Mouse (Mus musculus): Measurements from ENCODE around the gene Rpl13. TPM values are rescaled to one million over a fixed set of nuclear protein-coding genes. Genes with fewer than 3 reads are reported as not detected.
A peak's percentile ranks its signal among the peaks of the same experiment; 100 is the strongest.

The Rpl13 gene
- polyA plus RNA-seq, 1 experiment from 2014 or later = 1,331 TPM

- 81% methylated on average over 11 of the region's 11 CpGs for WGBS (ENCODE audit: insufficient replicate concordance)
- no peak overlapping the region for H3K4me3 ChIP-seq (ENCODE audit: low read depth, low read length)
- no peak overlapping the region for H3K27ac ChIP-seq (ENCODE audit: low read depth, low read length)
- H3K36me3 ChIP-seq (ENCODE audit: control insufficient read depth, insufficient read depth, low read length) = no peaks in the 10 kb centered on the region
- H3K27me3 ChIP-seq (ENCODE audit: control insufficient read depth, insufficient read depth, low read length) = 0 out of 2 replicates have a peak, but pooled peaks cover 2% of the 10 kb centered on the region
- ATAC-seq (replicated peaks; ENCODE audit: insufficient number of reproducible peaks, low FRiP score, low TSS enrichment) = no peak
- H3K9ac ChIP-seq (ENCODE audit: low read depth, low read length) = no peak overlapping the region
- peaks cover 3% of the 10 kb centered on the region; the same call in 1 of the 2 replicates for H3K9me3 ChIP-seq (replicated peaks; ENCODE audit: control insufficient read depth, low read length)
- no peak overlapping the region for H3K4me2 ChIP-seq
- peaks cover 18% of the 10 kb centered on the region for H3K4me1 ChIP-seq (ENCODE audit: control insufficient read depth, insufficient read depth, low read length)
Observed at GRCm38 (mm10) chr8:123134149-123134713, 32.1 kb downstream of the Rpl13 start.

GRCm38 (mm10) chr8:123135406-123135805, 33.3 kb downstream of the Rpl13 start:
- Histone ChIP-seq H3K9me3 (replicated peaks; ENCODE audit: control insufficient read depth, low read length) (peaks cover 3% of the 10 kb centered on the region; the same call in 1 of the 2 replicates), H3K4me3 (ENCODE audit: low read depth, low read length) (no peak overlapping the region), H3K4me2 (no peak overlapping the region), H3K27me3 (ENCODE audit: control insufficient read depth, insufficient read depth, low read length) (no peaks in the 10 kb centered on the region), H3K27ac (ENCODE audit: low read depth, low read length) (no peak overlapping the region), H3K36me3 (ENCODE audit: control insufficient read depth, insufficient read depth, low read length) (no peaks in the 10 kb centered on the region), H3K4me1 (ENCODE audit: control insufficient read depth, insufficient read depth, low read length) (peaks cover 18% of the 10 kb centered on the region), H3K9ac (ENCODE audit: low read depth, low read length) (no peak overlapping the region)
- WGBS (ENCODE audit: insufficient replicate concordance) = 33% methylated on average over 7 of the region's 7 CpGs
- ATAC-seq (replicated peaks; ENCODE audit: insufficient number of reproducible peaks, low FRiP score, low TSS enrichment) = no peak

GRCm38 (mm10) chr8:123135806-123136205, 33.7 kb downstream of the Rpl13 start:
- no peaks in the 10 kb centered on the region for H3K36me3 ChIP-seq (ENCODE audit: control insufficient read depth, insufficient read depth, low read length)
- no peak overlapping the region for H3K9ac ChIP-seq (ENCODE audit: low read depth, low read length)
- no peaks in the 10 kb centered on the region for H3K27me3 ChIP-seq (ENCODE audit: control insufficient read depth, insufficient read depth, low read length)
- H3K4me3 ChIP-seq (ENCODE audit: low read depth, low read length) = no peak overlapping the region
- peaks cover 3% of the 10 kb centered on the region; the same call in 1 of the 2 replicates for H3K9me3 ChIP-seq (replicated peaks; ENCODE audit: control insufficient read depth, low read length)
- WGBS (ENCODE audit: insufficient replicate concordance) = 47% methylated on average over 9 of the region's 9 CpGs
- H3K27ac ChIP-seq (ENCODE audit: low read depth, low read length) = no peak overlapping the region
- peaks cover 18% of the 10 kb centered on the region for H3K4me1 ChIP-seq (ENCODE audit: control insufficient read depth, insufficient read depth, low read length)
- H3K4me2 ChIP-seq = no peak overlapping the region
- ATAC-seq (replicated peaks; ENCODE audit: insufficient number of reproducible peaks, low FRiP score, low TSS enrichment) = no peak

- Histone ChIP-seq H3K9me3 (replicated peaks; ENCODE audit: control insufficient read depth, low read length) (peaks cover 3% of the 10 kb centered on the region; the same call in 1 of the 2 replicates), H3K4me1 (ENCODE audit: control insufficient read depth, insufficient read depth, low read length) (peaks cover 18% of the 10 kb centered on the region), H3K4me2 (no peak overlapping the region), H3K27ac (ENCODE audit: low read depth, low read length) (no peak overlapping the region), H3K9ac (ENCODE audit: low read depth, low read length) (no peak overlapping the region), H3K27me3 (ENCODE audit: control insufficient read depth, insufficient read depth, low read length) (no peaks in the 10 kb centered on the region), H3K36me3 (ENCODE audit: control insufficient read depth, insufficient read depth, low read length) (no peaks in the 10 kb centered on the region), H3K4me3 (ENCODE audit: low read depth, low read length) (no peak overlapping the region)
- WGBS (ENCODE audit: insufficient replicate concordance) = 75% methylated on average over 9 of the region's 9 CpGs
- no peak for ATAC-seq (replicated peaks; ENCODE audit: insufficient number of reproducible peaks, low FRiP score, low TSS enrichment)
Observed at GRCm38 (mm10) chr8:123136287-123136686, 34.1 kb downstream of the Rpl13 start.

- ATAC-seq (replicated peaks; ENCODE audit: insufficient number of reproducible peaks, low FRiP score, low TSS enrichment) = peak; percentile 79
- H3K4me2 ChIP-seq = no peak overlapping the region
- 4% methylated on average over 2 of the region's 2 CpGs for WGBS (ENCODE audit: insufficient replicate concordance)
- H3K36me3 ChIP-seq (ENCODE audit: control insufficient read depth, insufficient read depth, low read length) = no peaks in the 10 kb centered on the region
- no peak overlapping the region for H3K9ac ChIP-seq (ENCODE audit: low read depth, low read length)
- H3K4me1 ChIP-seq (ENCODE audit: control insufficient read depth, insufficient read depth, low read length) = peaks cover 18% of the 10 kb centered on the region
- H3K4me3 ChIP-seq (ENCODE audit: low read depth, low read length) = no peak overlapping the region
- peaks cover 3% of the 10 kb centered on the region; the same call in 1 of the 2 replicates for H3K9me3 ChIP-seq (replicated peaks; ENCODE audit: control insufficient read depth, low read length)
- no peaks in the 10 kb centered on the region for H3K27me3 ChIP-seq (ENCODE audit: control insufficient read depth, insufficient read depth, low read length)
- peak overlapping the region; percentile 46; the same call in 1 of the 2 replicates for H3K27ac ChIP-seq (ENCODE audit: low read depth, low read length)
Observed at GRCm38 (mm10) chr8:123137645-123138077, 35.5 kb downstream of the Rpl13 start.

- Histone ChIP-seq H3K27me3 (ENCODE audit: control insufficient read depth, insufficient read depth, low read length) (no peaks in the 10 kb centered on the region), H3K4me1 (ENCODE audit: control insufficient read depth, insufficient read depth, low read length) (peaks cover 18% of the 10 kb centered on the region), H3K27ac (ENCODE audit: low read depth, low read length) (no peak overlapping the region), H3K36me3 (ENCODE audit: control insufficient read depth, insufficient read depth, low read length) (no peaks in the 10 kb centered on the region), H3K4me2 (no peak overlapping the region), H3K9me3 (replicated peaks; ENCODE audit: control insufficient read depth, low read length) (no peaks in the 10 kb centered on the region), H3K4me3 (ENCODE audit: low read depth, low read length) (no peak overlapping the region), H3K9ac (ENCODE audit: low read depth, low read length) (no peak overlapping the region)
- ATAC-seq (replicated peaks; ENCODE audit: insufficient number of reproducible peaks, low FRiP score, low TSS enrichment) = no peak
- 46% methylated on average over 4 of the region's 4 CpGs for WGBS (ENCODE audit: insufficient replicate concordance)
Observed at GRCm38 (mm10) chr8:123138741-123139140, 36.6 kb downstream of the Rpl13 start.

GRCm38 (mm10) chr8:123141741-123142462, 39.8 kb downstream of the Rpl13 start:
- 76% methylated on average over 14 of the region's 14 CpGs for WGBS (ENCODE audit: insufficient replicate concordance)
- H3K4me1 ChIP-seq (ENCODE audit: control insufficient read depth, insufficient read depth, low read length) = peaks cover 13% of the 10 kb centered on the region
- no peak overlapping the region for H3K4me3 ChIP-seq (ENCODE audit: low read depth, low read length)
- no peaks in the 10 kb centered on the region for H3K27me3 ChIP-seq (ENCODE audit: control insufficient read depth, insufficient read depth, low read length)
- no peaks in the 10 kb centered on the region for H3K36me3 ChIP-seq (ENCODE audit: control insufficient read depth, insufficient read depth, low read length)
- H3K27ac ChIP-seq (ENCODE audit: low read depth, low read length) = no peak overlapping the region
- H3K9ac ChIP-seq (ENCODE audit: low read depth, low read length) = no peak overlapping the region
- H3K4me2 ChIP-seq = no peak overlapping the region
- no peaks in the 10 kb centered on the region for H3K9me3 ChIP-seq (replicated peaks; ENCODE audit: control insufficient read depth, low read length)
- ATAC-seq (replicated peaks; ENCODE audit: insufficient number of reproducible peaks, low FRiP score, low TSS enrichment) = no peak

- H3K4me1 ChIP-seq (ENCODE audit: control insufficient read depth, insufficient read depth, low read length) = no peaks in the 10 kb centered on the region
- no peak overlapping the region for H3K9ac ChIP-seq (ENCODE audit: low read depth, low read length)
- no peak overlapping the region for H3K27ac ChIP-seq (ENCODE audit: low read depth, low read length)
- 56% methylated on average over 6 of the region's 6 CpGs for WGBS (ENCODE audit: insufficient replicate concordance)
- H3K27me3 ChIP-seq (ENCODE audit: control insufficient read depth, insufficient read depth, low read length) = no peaks in the 10 kb centered on the region
- H3K36me3 ChIP-seq (ENCODE audit: control insufficient read depth, insufficient read depth, low read length) = no peaks in the 10 kb centered on the region
- no peaks in the 10 kb centered on the region for H3K9me3 ChIP-seq (replicated peaks; ENCODE audit: control insufficient read depth, low read length)
- no peak overlapping the region for H3K4me3 ChIP-seq (ENCODE audit: low read depth, low read length)
- ATAC-seq (replicated peaks; ENCODE audit: insufficient number of reproducible peaks, low FRiP score, low TSS enrichment) = no peak
- H3K4me2 ChIP-seq = no peak overlapping the region
Observed at GRCm38 (mm10) chr8:123145279-123145678, 43.1 kb downstream of the Rpl13 start.

Measured in heart, embryonic 11.5 days (tissue).